Mouse (Mus musculus): ENCODE measurements at regions not wholly inside any gene's neighbourhood (a gene's known extent, or its start where the extent isn't known, plus 50 kb on each side); places are given as distances from the start of the nearest gene placed in this dataset.
"Not testable (repeated sequence)": the region's sequence is repeated elsewhere in the genome, so short reads cannot be mapped to it uniquely, and the experiment has no call there.

GRCm38 (mm10) chr4:8084954-8085639 is 153.7 kb downstream of the Car8 start:
- peak; percentile 62 to 83 for DNase-seq (ENCODE audit: low spot score in 2 of 2)

GRCm38 (mm10) chr4:8079349-8079748 is 159.5 kb downstream of the Car8 start:
- no peak for DNase-seq (ENCODE audit: low spot score in 2 of 2)

GRCm38 (mm10) chr4:8072989-8073573 is 165.8 kb downstream of the Car8 start:
- no peak for DNase-seq (ENCODE audit: low spot score in 2 of 2)

GRCm38 (mm10) chr4:8070693-8071092 is 168.1 kb downstream of the Car8 start:
- DNase-seq (ENCODE audit: low spot score in 2 of 2), result not testable (repeated sequence)

- DNase-seq (ENCODE audit: low spot score in 2 of 2), result no peak
Measured at GRCm38 (mm10) chr4:8068086-8068485, 170.8 kb downstream of the Car8 start.

- DNase-seq (ENCODE audit: low spot score in 2 of 2), result no peak
Measured at GRCm38 (mm10) chr4:8041776-8042175, 197.1 kb downstream of the Car8 start.

GRCm38 (mm10) chr4:8037863-8038262 is 201.0 kb downstream of the Car8 start:
- DNase-seq (ENCODE audit: low spot score in 2 of 2), result no peak

GRCm38 (mm10) chr4:8033402-8033801 is 205.4 kb downstream of the Car8 start:
- DNase-seq (ENCODE audit: low spot score in 2 of 2), result not testable (repeated sequence)

- peak; percentile 15 to 63 for DNase-seq (ENCODE audit: low spot score in 2 of 2)
Measured at GRCm38 (mm10) chr4:8005155-8005554, 233.7 kb downstream of the Car8 start.

GRCm38 (mm10) chr4:7997575-7997953 is 241.3 kb downstream of the Car8 start:
- DNase-seq (ENCODE audit: low spot score in 2 of 2), result no peak

- no peak for DNase-seq (ENCODE audit: low spot score in 2 of 2)
Measured at GRCm38 (mm10) chr4:7996923-7997574, 241.8 kb downstream of the Car8 start.

- DNase-seq (ENCODE audit: low spot score in 2 of 2), result no peak
Measured at GRCm38 (mm10) chr4:7992944-7993343, 245.9 kb downstream of the Car8 start.

- no peak for DNase-seq (ENCODE audit: low spot score in 2 of 2)
Measured at GRCm38 (mm10) chr4:7987781-7988180, 251.1 kb downstream of the Car8 start.

- DNase-seq (ENCODE audit: low spot score in 2 of 2), result no peak
Measured at GRCm38 (mm10) chr4:7987346-7987745, 251.5 kb downstream of the Car8 start.

- DNase-seq (ENCODE audit: low spot score in 2 of 2), result no peak
Measured at GRCm38 (mm10) chr4:7984814-7985213, 254.0 kb downstream of the Car8 start.

GRCm38 (mm10) chr4:7979772-7980351 is 259.0 kb downstream of the Car8 start:
- no peak for DNase-seq (ENCODE audit: low spot score in 2 of 2)

- no peak for DNase-seq (ENCODE audit: low spot score in 2 of 2)
Measured at GRCm38 (mm10) chr4:7977661-7978444, 261.0 kb downstream of the Car8 start.

GRCm38 (mm10) chr4:7970272-7970671 is 268.6 kb downstream of the Car8 start:
- no peak for DNase-seq (ENCODE audit: low spot score in 2 of 2)

- no peak for DNase-seq (ENCODE audit: low spot score in 2 of 2)
Measured at GRCm38 (mm10) chr4:7965663-7966062, 273.2 kb downstream of the Car8 start.

- no peak for DNase-seq (ENCODE audit: low spot score in 2 of 2)
Measured at GRCm38 (mm10) chr4:7961521-7962172, 277.2 kb downstream of the Car8 start.

GRCm38 (mm10) chr4:7960335-7960734 is 278.5 kb downstream of the Car8 start:
- no peak for DNase-seq (ENCODE audit: low spot score in 2 of 2)

All from thymus, postnatal 10 days (tissue).